Mouse (Mus musculus): ENCODE results near the gene Ank3.

The Ank3 gene

DNA sequence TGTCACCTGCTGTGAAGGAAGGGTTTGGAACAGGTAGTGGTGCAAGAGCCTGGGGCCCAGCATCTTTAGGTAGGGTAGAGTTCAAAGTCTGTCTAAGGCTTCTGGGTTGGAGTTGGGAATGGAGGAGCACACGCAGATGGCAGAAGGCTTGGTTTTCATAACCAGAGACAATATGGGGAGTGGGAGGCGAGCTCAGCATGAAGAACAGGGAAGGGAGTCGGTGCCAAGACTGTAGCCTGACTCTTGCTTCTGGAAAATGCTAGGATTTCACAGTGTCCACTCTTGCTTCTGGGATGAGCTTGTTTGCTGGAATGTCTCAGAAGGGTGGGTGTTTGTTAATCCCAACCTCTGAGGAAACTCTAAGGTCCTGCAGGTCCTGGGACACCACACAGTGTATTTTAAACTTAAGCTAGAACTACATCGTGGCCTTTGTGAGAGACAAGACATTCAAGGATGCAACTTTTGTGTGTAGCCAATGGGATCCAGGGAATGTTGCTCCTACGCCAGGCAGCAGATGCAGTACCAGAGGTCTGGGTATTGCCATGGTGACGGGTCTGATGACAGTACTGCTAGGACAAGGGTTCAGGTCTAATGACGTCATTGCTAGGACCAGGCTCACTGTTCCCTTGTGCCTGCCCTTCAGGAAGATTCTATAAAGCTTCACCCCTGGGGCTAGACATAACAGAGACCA is 222.3 kb downstream of the Ank3 start:
- DNase-seq (ENCODE audit: low spot score), result no peak

DNA sequence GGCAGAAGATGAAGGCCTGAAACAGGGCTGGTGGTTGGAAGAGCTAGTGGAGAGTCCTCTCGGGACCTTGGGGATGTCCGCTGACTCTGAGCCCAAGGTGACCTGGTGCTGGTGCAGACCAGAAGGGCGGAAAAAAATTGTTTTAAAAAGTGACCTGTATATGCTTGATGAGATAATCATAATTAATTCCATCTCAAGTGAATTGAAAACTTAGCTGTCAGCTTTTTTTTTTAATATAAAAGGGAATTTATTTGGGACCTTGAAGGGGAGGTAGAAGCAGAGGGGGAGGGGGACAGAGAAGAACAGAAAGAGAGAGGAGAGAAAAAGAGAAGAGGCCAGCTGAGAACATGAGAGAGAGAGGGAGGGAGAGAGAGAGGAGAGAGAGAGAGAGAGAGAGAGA is 229.2 kb downstream of the Ank3 start:
- DNase-seq (ENCODE audit: low spot score), result no peak

DNA sequence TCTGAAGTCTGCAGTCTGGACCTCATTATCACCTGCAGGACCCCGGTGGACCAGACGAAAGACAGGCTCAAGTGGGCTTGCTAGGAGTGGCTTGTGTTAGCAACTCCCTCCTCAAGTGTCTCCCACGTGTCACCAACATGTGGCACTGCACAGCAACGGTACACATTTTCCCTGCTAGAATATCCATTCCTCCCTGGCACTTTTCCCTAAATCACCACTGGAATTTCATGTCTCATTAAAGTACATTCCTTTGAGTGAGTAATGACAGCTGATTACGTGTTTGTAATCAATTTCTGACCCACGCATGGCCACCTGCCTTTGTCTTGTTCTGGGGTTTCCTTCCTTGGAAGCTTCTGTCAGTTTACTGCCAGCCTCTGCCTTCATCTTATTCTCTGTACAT is 230.2 kb downstream of the Ank3 start:
- no peak for DNase-seq (ENCODE audit: low spot score)

DNA sequence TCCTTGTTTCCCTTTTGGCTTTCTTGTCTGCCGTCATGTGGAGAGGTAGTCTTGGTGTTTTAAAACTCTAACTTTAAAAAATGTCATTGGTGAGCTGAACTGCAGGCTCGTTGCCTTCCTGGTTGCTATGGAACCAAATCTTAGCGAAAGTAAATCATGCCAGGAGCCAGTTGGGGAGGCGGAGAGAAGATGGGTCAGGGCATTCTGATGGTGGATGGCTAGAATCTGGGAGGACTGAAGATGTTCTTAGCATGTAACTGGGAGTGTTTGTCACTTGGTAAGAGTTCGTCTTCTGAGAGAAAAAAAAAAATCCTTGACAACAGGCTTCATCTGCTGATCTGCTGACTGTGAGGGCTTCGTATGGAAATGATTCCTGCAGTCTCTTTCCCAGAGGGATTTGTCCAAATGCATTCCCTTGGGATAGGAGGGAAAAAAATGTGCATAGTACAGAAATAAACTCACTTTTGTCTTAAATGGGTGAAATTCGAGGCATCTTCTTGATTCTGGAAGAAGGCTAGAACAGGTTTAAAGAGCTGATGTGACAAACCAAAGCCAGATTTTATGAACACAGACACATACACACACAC is 232.3 kb downstream of the Ank3 start:
- no peak for DNase-seq (ENCODE audit: low spot score)

DNA sequence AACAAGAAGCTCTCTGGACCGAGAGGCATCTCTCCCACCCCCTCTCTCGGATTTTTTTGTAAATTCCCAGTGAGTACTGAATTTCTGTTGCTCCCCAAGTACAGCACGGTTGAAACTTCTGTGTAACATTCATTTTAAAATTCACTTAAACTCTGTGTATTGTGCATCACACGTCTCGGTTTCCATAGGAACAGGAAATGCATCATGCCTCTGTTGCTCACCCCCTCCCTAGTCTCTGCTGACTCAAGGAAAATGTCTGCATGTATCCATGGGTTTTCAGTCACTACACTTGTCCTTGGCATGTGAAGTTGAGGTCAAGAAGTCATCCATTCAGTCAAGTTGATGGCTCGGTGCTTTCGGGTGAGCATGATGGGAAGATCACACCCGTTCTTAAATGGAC is 234.3 kb downstream of the Ank3 start:
- no peak for DNase-seq (ENCODE audit: low spot score)

DNA sequence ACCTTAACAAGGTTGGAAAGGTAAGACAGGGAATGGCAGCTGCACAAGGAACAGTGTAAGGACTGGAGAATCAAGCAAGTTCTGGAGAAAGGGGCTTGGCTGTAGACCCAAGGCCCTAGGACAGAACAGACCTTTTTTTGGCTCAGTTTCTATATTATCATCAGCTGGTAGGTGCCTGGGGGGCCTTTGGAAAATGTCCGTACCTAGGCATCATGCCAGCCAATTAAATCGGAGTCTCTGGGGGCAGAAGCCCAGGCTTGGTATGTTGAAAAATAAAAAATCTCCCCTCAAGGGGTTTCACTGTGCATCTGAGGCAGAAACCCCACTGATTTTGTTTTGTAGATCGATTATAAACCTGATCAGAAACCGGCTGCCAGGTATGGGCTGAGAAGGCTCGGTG is 236.3 kb downstream of the Ank3 start:
- no peak for DNase-seq (ENCODE audit: low spot score)

DNA sequence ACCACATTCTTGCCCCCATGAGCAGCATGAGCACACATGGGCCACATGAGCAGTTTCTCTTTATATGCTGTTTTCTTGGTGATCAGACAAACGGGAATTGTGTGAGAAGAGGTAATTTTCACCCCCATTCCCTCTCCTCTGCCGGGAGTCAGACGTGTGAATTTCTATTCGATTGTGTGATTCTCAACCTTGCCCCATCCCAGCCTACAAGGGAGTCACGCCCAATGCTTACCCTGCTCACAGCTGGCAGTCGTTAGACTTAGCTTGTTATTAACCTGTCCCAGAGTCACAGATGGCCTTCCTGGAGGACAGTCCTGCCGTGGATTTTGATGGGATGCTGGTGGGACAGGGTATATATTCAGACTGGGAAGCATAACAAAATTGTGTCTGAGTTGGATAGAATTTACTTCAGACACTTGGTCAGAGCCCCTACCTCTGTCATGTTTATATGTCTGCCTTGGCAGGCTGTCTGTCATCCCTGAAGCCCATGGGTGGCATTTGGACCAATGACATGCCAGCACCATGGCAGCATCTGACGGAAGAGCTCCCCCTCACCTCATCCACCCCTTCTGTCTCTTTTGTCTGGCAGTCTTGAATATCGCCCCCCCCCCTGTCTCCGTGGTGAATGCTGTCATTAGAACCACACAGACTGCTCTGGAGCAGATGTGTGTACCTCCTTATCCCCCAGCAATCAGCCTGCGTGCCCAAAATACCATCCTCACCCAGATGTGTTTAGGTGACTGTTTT is 237.5 kb downstream of the Ank3 start:
- DNase-seq (ENCODE audit: low spot score), result no peak

DNA sequence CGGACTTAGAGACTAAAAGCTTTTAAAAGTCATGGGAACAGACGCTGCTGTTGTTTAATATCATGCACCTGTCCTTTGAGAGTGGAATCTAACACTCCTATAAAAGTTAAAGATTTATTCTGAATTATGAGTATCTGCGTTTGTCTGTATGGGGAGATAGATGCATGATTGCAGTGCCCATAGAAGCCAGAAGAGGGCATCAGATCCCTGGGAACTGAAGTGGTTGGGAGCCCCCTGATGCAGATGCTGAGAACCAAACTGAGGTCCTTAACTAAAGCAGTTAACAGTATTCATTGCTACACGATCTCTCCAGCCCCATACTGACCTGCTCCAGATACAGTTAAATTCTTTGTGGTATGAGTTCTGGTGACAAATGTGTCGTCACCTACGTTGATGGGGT is 240.6 kb downstream of the Ank3 start:
- DNase-seq (ENCODE audit: low spot score), result no peak

DNA sequence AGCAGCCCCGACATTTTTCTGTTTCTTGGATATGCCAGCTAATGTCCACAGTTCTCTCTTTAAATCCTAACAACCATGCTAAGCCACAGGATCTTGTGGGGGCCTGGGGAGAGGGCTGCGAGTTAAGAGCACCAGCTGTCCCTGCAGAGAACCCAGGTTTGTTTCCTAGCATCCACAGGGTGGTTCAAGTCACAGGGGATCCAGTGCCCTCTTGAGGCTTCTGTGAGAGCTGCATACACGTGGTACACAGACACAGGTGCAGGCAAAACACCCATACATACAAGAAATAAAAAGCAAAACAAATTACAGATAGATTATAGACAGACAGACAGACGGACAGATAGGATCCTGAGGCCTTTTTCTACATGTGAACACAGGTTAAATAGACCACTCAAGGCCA is 242.0 kb downstream of the Ank3 start:
- no peak for DNase-seq (ENCODE audit: low spot score)

DNA sequence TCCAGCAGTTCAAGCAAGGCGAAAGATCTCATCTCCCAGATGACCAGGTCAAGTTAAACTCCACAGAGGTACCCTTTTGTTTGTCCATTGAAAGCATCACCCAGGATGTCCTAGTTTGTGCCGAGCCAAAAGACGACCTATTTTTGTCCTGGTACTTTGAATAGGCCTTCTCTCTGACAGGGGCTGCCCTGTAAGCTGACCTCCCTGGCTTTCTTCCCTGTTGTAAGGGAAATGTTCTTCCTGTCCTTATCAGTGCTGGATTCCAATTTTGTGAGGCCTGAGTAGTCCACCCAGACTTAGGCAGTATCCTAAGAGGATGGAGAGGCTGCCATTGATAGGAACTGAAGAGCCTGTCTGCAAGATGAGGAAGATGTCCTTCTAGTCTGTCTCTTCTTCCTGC is 244.9 kb downstream of the Ank3 start:
- no peak for DNase-seq (ENCODE audit: low spot score)

DNA sequence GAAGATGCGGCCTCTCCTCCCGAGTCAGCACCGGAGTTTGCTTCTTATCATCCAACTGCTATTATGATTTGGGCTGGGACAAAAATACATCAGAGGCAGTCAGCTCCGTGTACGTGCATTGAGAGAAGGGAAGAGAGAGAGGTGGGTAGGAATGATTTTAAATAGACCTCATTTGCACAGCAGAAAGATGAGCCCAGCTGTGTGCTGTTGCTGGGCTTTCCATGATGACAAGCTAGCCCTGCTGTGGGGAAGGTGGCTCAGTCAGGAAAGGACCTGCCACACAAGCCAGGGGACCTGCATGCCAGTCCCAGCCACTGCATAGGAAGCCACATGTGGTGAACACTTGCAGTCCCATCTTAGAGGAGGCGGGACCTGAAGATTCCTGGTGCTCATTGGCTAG is 245.4 kb downstream of the Ank3 start:
- no peak for DNase-seq (ENCODE audit: low spot score)

DNA sequence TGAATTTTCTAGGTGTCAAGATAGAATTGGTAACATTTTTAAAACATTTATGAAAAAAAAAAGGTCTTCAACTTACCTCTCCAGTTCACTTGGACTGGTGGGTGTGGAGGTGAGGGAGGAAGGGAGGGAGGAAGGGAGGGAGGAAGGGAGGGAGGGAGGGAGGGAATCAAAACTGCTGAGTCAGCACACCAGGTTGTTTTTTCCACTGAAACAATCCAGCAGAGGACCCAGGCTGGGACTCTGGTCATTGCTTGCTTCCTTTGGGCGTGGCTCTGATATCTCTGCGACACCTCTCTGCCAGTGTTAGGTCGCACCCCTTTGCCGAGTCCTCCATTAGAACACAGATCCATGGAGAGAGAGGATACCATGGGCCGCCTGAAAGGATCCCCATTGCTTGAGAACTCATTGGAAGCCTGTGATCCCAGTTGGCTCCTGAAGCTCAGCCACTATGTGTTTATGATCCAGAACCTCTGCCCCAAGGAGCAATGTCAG is 246.8 kb downstream of the Ank3 start:
- no peak for DNase-seq (ENCODE audit: low spot score)

DNA sequence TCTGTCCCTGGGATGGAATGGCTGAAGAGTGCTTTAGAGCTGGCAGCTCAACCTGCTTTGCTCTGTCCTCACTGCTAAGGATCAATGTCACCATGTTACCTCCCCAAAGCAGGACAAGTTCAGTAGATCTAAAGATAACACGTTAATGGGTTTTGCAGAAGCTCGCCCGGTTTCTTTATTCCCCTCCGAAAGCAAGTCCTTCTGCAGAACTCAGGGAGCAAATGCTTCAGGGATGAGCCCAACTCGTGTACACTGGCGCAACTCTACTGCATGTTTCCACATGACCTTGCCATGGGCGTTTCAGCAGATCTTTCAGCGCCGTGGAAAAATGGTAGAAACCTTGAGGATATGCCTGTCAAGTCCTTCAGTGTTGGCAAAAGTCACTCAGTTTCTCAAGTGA is 247.4 kb downstream of the Ank3 start:
- DNase-seq (ENCODE audit: low spot score), result no peak

DNA sequence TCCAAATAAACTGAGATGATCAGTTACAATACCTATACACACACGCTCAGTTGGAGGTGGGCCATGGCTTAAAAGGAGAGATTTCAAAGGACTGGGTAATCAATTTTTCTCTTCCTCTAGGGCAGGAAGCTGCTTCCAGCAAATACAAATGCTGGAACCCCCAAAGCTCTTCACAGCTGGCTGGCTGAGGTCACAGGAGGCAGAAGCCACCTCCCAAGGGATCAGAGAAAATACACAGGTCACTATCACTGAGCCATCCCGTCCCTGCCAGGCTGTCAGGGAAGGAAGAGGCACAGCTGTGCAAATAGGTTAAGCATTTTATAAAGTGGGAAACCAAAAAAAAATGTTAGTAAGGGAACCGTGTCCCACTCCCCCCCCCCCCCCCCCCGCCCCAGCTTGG is 251.5 kb downstream of the Ank3 start:
- DNase-seq (ENCODE audit: low spot score), result no peak

DNA sequence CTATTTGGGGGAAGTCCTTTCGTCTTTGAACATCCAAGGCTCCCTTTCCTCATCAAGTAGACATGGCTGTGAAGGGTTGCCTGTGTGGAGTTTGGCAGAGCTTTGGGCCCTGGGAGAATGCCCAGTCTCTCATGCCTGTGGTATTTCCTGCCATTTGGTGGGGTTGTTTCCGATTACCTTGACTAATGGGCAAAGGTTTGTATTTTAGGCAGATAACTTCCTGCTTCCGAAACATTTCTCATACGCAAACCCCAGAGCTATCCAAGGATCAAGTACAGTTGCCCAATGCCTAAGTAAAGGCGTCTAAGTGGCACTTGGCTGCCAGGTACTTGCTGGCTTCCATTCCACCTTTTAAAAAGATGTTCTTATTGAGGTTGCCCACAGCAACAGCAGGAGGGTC is 254.1 kb downstream of the Ank3 start:
- no peak for DNase-seq (ENCODE audit: low spot score)

DNA sequence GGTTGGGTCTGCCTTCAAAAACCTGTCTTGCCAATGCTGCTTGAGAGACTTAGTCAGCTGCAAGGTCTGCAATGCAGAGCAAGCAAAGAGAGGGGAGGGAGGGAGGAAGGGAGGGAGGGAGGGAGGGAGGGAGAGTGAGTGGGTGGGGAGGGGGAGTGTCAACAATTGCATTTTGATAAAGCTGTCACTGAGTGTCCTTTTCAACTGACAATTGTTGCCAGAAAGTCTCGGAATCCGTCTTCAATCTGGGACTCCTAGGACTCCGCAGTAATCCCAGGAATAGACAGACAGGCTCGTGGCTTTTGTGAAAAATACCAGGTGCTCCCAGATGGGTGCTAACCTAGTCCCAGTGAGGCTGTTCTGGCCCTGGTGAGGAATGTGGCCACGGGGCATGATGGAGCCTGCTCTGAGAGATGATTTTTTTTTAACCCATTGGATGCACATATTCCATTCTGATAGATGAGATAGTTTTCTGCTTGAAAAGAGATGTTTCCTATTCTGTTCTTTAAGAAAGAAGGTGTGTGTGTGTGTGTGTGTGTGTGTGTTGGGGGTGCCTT is 254.6 kb downstream of the Ank3 start:
- DNase-seq (ENCODE audit: low spot score), result no peak

DNA sequence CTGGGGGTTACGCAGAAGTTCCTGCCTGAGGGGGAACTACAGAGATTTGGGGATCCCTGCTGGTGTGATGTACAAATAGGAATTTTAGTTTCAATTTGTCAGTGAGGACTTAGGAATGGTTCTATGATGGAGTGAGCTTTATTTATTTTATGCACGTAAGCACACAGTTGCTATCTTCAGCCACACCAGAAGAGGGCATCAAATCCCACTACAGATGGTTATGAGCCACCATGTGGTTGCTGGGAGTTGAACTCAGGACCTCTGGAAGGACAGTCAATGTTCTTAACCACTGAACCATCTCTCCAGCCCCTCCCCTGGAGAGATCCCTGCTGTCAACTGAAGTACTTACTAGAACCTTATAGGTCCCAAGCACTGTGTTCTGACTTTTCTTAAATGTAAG is 255.6 kb downstream of the Ank3 start:
- no peak for DNase-seq (ENCODE audit: low spot score)

DNA sequence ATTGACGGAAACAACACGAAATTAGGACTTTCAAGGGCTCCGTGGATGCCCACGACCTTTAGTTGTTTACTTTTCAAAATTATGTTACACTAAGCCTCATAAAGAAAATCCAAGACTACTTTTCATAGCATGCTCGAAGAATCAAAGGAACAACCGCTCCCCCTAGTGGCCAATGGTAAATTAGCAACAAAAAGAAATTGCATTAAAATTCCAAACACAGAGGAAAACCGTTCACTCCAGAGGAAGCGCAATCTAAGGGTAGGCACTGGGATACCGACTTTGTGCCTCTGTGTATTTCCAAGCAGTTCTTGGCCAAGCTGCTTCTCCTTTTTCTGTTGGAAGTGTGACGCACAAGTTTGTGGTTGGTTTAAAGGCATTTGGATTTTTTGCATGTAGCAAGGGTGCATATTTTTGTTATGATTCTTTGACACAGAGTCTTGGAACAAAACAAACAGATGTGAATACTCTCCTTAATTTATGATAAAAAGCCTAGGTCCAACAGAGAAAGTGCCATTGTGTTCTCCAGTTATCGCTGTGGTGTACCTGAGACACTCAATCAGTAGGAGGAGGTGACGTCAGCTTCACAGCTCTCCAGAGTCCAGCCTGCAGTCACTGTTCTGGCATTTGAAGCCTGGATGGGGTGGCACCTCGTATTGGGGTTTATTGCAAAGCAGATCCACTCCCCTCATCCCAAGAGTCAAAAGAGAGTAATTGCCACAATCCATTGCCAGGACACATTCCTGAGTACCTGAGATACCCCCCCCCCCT is 256.5 kb downstream of the Ank3 start:
- no peak for DNase-seq (ENCODE audit: low spot score)

DNA sequence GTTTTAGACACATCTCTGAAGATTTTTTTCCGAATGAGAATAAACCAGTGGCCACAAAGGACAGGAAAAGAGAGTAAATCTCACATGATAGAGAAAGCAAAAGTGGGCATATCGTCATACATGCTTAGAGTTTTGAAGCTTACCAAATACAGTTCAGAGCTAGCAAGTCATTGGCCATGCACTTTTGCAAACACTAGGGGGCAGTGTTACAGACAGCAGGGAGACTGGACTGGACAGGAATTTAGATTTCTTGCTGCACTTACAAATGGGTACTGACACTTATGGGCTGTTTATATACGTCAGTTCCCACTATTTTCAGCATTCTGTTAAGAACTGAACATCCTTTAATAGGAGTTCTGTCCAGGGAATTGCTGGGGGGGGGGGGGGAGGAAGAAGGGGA is 257.7 kb downstream of the Ank3 start:
- DNase-seq (ENCODE audit: low spot score), result peak; percentile 21

DNA sequence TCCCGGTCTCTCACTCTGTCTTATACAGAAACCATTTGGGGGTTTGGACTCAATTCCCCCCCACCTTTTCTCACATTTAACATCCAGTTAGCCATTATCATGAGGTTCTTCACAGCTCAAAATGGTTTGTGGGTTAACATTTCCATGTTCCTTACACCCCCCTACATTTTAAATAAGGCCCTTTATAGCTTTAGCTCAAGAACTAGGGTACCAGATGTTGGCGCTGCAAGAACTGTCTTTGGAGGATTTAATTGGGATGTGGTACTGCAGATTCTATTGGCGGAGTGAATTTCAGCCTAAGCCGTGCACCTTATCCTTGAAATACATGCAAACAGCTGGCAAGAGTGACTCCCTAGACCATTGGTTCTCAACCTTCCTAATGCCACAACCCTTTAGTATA is 261.2 kb downstream of the Ank3 start:
- DNase-seq (ENCODE audit: low spot score), result no peak

DNA sequence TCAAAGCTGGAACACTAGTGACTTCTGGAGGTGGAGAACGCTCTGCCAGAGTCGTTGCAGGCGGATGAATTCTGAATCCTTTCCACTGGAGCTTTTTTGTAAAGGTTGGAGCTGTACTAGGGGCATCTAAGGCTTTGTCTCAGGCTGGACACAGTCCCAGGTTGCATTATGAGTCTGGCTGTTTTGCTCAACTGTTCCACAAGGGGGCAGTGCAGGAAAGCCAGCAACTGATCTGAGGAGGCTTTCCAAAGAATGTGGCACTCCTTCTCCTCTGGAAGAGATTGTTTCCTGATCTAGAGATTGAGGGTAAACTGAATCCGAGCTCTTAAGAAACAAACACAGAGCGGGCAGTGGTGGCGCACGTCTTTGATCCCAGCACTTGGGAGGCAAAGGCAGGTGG is 263.8 kb downstream of the Ank3 start:
- DNase-seq (ENCODE audit: low spot score), result peak; percentile 31

DNA sequence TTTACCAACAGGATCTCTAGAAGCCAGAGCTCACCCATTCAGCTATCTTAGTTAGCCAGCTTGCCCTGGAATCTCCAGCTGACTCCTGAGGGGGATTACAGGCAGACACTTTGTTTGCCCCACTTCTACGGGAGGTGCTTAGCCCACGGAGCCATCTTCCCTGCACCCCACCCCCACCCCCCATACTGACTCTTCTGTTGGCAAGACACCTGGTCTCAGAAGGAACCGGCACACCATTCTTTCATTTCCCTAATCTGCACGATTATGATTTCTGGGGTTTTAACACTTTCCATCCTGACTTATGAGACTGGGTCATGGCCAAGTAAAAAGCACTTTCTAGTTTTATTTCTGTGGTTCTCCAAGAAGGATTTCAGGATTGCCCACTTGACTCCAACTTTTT is 268.9 kb downstream of the Ank3 start:
- no peak for DNase-seq (ENCODE audit: low spot score)
